Mouse (Mus musculus) retina, postnatal 1 day (tissue): ENCODE measurements at regions not wholly inside any gene's neighbourhood (a gene's known extent, or its start where the extent isn't known, plus 50 kb on each side); places are given as distances from the start of the nearest gene placed in this dataset.
"Not testable (repeated sequence)": the region's sequence is repeated elsewhere in the genome, so short reads cannot be mapped to it uniquely, and the experiment has no call there.

Experiments used
- DNase-seq: peaks from one replicate; pipeline ENCODE4 v3.0.0-alpha.2; 2012

DNA sequence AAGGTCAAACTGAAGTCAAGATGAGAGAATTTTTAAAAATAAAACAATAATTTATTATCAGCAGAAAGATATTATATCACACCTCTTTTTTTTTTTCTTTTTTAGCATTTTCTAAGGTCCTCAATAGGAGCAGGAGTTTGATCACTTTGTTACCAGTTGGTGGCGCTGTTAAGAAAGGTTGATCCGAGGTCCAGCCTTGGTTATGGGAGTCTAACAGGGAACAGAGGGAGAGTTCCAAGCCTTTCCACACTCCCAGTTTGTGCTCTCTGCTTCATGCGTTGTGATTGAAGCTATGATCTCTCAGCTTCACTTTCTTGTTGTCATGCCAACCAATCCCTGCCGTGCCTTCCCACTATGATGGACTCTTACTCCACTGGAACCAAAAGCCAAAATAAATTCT lies 83.8 kb downstream of the Fam174a start:
- peak; percentile 35 for DNase-seq

DNA sequence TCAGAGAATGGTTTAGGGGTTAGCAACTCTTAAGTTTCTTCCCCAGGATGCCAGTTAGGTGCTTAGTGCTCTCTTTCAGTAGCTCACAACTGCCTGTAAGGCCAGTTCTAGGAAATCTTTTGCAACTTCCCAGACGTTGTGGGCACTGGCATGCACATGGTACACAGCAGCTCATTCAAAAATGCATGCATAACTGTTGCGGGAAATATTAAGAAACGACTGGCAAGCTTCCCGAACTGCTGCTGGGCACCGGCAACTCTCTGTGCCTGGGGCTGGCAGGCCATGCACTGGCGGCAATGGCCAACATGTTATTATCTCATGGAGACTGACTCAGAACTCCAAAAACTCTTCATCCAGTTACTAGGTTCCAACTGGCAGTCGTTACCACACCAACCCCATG lies 86.3 kb downstream of the Fam174a start:
- no peak for DNase-seq

DNA sequence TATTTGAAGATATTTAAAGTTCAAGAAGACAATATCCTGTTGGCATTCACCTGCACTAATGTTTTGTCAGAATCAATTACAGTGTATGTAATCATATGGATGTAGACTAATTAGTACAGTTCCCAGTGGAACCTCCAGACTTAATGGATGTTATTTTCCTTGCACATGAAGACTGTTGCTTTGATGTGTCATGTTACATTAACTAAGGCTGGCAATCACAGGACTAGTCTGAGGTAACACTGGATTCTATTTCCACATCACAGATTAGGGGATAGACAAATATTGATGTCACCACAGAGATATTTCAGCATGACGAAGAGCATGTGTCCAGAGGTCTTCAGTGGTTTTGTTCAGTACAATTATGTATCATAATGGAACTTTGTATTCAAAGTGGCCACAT lies 108.8 kb downstream of the Fam174a start:
- DNase-seq, result peak; percentile 88

DNA sequence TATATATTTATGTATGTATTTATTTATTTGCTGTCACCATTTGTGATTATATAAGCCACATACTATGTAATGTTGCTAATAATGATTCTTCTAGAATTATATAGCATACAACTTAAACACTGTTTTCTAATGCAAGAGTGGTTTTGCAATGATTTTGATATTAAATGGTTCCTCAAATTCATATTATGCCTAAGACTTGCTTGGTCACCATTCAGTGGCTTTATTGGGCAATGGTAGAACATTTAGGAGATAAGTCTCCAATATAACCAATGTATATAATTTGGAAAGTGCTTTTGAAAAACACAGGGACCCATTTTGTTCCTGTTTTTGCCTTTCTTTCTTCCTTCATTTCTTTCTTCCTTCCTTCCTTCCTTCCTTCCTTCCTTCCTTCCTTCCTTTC lies 112.0 kb downstream of the Fam174a start:
- no peak for DNase-seq

DNA sequence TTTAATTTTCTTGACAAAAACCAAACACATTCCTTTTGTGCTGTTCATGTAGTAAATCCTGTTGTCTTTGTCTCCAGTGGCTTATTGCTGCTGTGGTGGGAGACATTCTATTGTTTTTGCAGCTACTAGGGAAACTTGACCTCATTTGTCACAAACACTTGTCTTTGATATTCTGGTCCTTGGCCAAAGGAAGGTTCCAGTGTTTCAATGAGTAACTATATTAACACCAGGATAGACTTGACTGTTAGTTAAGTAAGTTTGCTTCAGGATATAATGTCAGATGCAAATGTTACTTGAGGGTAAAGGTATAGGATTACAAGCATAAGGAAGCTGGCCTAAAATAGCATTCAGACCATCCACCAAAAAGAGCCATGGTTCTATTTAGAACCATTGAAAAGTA lies 123.7 kb downstream of the Fam174a start:
- no peak for DNase-seq

DNA sequence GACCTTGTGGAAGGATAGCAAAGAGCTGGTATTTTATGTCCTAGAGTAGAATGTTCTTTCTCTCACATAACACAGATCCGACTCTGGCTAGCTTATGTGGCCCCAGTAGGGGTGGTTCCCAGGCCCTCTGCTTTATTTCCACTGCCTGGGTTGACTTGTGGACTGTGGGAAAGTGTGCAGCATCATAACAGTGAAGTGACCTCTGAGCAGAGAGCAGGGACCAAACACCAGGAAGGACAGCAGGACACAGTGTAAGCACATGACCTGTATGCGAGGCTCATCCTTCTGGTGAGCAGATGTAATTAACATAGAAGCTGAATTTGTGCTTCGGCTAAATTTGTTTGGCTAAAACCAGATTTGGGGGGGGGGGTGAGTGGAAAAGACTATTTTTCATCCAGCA lies 132.1 kb downstream of the Fam174a start:
- DNase-seq, result no peak

DNA sequence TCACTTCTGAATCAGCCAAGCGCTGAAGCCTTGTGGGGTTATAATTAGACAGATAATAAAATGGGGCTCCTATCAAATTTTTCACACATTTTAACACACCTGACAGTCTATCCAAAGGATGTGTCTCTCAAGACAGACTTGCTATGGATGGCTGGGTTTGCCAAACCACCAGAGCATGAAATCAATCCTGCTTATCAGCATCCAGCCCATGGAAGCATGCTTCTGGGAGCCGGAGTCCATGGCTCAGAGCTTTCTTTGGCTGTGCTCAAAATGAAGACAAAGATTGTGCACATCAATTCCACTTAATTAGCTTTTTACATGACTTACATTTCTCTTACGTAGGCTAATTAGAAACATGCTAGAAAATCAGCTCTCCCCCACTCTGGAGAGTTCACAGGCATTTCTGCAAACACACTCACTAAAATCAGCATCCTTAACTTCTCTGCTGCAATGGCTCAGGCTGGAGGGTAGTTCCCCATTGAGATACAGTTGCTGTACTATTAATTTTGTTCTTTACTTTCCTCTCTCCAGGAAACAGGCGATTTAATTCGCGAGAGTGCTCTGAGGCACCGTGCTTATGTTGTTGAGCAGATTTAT lies 135.6 kb downstream of the Fam174a start:
- DNase-seq, result peak; percentile 33

DNA sequence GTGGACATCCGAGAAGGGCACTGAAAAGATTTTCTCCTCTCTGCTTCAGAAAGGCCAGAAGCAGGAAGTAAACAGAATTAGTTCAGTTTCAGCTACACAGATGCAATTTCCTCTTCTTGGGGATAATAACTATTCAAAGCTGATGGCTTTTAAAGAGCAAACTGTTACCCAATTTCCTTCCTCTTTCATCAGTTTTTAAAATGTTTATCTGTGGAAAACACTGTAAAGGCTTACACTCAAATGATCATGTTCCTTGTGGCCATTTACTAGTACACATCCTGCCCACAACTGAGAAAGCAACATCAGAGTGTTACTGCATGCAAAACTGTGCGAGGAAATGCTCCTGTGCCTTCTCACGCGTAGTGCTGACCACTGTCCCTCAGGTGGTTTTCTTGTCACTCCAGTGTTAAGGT lies 137.5 kb downstream of the Fam174a start:
- DNase-seq, result no peak

DNA sequence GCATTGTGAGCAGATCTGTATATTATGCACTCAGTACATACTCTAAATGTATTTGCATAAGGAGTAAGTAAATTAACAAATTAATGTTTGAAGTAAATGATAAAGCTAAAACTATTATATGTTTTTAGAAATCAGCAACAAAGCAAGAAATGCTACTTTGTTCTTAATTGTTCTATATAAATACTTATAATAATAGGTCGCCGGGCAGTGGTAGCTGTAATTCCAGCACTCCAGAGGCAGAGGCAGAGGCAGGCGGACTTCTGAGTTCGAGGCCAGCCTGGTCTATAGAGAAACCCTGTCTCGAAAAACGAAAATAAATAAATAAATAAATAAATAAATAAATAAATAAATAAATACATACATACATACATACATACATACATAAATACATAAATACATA lies 138.3 kb downstream of the Fam174a start:
- DNase-seq, result peak; percentile 63

DNA sequence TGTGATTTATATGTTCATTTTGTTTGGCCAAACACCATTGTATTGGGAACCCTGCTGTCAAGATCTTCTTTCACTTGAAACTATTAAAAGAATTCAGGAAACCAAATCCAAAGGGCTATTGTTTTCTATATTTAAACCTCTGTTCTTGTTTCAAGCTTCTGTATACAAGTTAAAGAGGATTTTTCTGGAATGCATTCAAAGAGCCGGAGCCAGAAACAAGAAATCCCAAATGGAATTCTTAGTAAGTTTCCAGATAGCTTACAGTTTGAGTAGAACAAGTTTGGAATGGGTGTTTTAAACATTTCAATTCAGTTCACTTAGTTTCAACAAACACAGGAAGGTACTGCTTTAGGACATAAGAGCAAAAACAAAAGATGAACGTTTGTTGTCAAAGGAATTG lies 140.8 kb downstream of the Fam174a start:
- DNase-seq, result no peak

DNA sequence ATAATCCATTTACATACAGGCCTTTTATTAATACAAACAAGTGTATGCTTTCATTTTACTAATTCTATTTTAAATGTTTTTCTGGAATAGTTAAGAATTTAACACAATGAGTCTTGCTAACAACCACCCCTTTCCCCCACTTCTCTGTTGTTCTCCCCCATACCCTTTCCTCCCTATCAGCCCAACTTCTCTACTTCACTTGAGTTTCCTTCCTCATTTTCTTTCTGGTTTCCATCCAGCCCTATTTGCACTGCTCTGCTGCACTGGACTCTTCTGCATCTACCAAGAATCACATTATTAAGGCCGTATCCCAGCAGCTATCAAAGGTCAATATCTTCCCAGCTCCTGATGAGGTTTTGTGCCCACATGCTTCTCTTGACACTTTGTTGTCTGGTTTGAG lies 145.9 kb downstream of the Fam174a start:
- no peak for DNase-seq

DNA sequence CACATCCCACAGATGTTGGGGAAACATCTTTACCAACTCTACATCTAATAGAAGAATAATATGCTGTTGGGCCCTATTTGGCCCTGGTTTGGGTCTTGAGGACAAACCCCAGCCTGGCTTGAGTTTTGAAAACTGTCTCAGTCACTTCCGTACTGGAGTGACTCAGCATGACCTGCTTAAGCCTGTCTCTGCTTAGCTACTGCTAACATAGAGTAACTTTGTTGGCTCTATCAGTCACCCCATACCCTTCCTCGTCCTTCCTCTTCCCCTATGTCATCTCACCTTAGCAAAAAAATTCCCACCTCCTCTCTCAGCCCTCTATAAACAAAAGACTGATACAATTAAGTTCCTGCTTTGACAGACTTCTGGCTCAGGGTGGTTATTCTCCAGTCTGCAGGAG lies 154.7 kb downstream of the Fam174a start:
- no peak for DNase-seq

DNA sequence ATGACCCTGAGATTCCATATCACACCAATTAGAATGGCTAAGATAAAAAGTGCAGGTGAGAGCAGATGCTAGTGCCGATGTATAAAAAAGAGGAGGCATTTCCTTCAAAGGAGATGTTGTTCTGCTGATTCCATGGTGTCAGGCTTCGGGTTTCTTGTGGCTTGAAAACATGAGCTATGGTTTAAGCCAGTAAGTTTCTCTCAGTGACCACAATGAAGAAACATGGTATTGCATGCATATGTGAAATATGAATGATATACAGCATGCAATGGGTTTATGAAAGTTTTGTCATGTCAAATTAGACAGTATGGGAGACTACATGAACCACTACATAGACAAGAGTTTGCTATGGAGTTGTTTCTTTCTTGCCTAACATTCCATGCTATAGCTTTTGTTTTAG lies 155.3 kb downstream of the Fam174a start:
- DNase-seq, result no peak

DNA sequence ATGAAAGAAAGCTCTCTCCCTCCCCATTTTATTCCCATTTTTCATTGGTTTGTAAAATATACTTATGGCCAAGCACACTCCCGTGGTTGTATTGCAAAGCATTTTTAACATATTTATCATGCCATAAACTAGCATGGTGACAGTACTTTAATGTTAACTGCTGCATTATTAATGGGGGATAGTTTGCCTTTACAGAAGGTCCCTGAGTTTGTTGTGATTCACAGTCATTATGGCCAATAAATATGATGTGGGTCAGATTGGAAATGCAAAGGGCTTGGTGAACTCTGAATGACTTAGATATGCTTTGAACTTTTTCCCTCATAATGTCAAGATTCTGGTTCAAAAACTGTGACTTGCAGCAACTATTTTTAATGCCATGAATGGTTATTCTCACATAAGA lies 157.1 kb downstream of the Fam174a start:
- no peak for DNase-seq

DNA sequence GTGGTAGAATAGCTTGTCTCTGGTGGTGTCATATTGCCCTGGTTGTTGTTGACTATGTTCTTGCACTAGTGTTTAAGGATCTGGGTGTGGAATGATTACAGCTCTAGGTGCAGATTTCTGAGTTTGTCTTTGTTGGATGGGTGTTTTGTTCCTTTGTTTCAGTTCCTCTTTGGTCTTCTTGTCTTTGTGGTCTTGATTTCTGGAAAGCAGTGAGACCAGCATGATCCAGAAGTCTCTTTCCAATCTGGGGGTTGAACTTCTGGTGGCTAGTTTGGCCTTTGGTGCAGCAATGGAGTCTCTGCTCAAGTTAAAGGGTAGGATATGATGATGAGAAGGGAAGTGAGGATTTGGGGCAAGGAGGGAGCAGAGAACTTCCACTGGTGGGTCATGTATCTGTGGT lies 174.4 kb downstream of the St8sia4 start:
- DNase-seq, result no peak

DNA sequence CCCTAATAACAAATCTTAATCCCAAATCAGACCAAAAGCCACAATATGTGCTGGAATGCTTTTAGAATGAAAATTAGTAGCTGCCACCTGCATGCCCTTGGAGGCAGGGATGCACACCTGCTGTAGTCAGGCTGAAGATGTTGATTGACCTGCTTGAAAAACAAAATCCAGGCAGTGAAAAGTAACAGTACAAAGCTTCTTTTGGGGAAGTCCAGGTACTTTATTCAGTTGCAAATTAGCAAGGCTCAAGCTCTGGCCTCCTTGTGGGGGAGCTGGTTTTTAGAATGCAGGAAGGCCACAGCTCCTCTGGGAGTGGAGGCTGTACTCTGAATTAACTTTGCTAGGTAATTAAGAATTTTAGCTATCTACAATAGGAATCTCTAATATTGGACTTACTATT lies 166.7 kb downstream of the St8sia4 start:
- not testable (repeated sequence) for DNase-seq

DNA sequence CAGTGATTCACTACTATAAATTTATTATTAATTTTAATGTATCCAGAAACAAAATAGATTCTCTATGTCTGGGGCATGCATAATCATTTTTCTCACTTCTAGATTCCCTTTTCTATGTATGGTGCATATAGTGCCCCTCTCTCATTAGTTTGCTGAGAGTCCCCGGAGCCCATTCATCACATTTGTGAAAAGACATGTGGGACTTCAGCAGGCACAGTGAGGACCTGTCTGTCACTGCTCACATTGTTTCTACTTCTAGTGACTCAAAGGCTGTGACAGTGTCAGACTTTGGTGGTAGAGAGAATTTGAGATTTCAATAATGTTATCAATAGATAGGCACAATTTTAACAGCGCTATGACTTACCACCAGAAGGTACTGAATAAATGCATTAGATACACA lies 158.7 kb downstream of the St8sia4 start:
- no peak for DNase-seq

DNA sequence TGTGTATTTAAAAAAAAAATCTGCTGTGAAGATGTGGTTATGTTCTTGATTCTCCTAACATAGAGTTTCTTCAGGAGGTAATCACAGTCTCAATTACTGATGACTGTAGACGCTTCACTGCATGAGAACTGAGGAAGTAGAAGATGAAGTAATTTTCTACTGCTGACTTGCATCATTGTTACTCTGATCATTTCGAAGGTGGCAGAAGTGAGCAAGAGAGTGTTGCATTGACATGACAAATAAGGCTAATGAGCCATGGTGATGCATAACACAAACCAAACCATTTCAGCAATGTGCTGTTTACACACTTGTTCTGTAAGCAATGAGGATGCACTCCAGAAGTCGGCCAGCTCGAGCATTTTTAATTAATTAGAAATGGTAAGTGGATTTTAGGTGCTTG lies 138.6 kb downstream of the St8sia4 start:
- peak; percentile 25 for DNase-seq

DNA sequence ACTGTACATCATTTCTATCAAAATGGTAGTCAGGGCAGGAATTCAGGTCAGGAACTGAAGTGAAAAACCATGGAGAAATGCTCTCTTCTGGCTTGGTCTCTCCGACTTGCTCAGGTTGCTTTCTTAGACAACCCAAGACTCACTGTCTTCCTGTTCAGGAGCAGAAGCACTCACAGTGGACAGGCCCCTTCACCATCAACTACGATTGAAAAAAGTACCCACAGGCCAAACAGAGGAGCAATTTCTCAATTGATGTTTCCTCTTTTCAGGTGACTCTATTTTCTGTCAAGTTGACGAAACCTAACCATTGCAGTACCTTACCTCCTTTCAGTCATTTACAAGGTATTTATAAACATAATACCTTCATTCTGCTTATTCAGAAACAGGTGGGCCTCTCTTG lies 136.4 kb downstream of the St8sia4 start:
- DNase-seq, result no peak
